Mouse (Mus musculus): ENCODE results near the gene Gm45808. TPM values are rescaled to one million over a fixed set of nuclear protein-coding genes. Genes with fewer than 3 reads are reported as not detected.
"Not testable (repeated sequence)": the region's sequence is repeated elsewhere in the genome, so short reads cannot be mapped to it uniquely, and the experiment has no call there.

Gene Gm45808
- total RNA-seq (2021) (10 to 100 TPM in 1 of 2 experiments, 1 to 10 TPM in 1; 2.2 to 33.5 TPM), polyA plus RNA-seq (2012; rRNA removed) (0.45 TPM in 1 of 2 replicates, not detected in the other)
- long read RNA-seq, result 0 reads

GRCm38 (mm10) chr7:45486761-45487415, at the start of gene Gm45808:
Gene Gm45808 (minus strand): TSS chr7:45486811.
- DNase-seq, result no peak

DNA sequence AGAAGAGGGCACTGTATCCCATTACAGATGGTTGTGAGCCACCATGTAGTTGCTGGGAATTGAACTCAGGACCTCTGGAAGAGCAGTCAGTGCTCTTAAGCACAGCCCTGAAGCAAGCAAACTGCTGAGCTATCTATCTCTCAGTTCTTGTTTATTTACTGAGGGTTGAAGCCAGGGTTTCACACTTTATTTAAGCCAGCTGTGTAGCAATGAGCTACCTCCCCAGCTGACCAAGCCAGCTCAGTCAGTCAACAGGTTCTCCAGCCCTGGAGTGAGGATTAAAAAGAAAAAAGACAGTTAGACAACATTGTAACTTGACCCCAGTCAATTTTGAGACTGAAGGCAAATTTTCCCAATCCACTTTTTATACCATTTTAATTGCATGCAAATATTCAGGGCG, 49.1 kb upstream of the Gm45808 start:
- no peak for DNase-seq

- DNase-seq, result no peak
These were observed 44.0 kb upstream of the Gm45808 start for GRCm38 (mm10) chr7:45530643-45531042.

- DNase-seq, result no peak
These were observed 42.9 kb upstream of the Gm45808 start for GRCm38 (mm10) chr7:45529461-45529860.

DNA sequence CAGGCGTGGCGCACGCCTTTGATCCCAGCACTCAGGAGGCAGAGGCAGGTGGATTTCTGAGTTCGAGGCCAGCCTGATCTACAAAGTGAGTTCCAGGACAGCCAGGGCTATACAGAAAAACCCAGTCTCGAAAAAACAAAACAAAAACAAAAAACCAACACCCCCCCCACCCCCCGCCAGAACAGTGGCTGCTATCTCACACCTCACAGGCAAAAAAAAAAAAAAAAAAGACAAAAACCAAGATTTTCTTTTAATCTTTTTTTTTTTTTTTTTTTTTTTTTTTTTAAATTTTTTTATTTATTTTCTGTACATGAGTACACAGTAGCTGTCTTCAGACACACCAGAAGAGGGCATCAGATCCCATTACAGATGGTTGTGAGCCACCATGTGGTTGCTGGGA, 40.6 kb upstream of the Gm45808 start:
- DNase-seq, result not testable (repeated sequence)

- DNase-seq, result no peak
These were observed 40.0 kb upstream of the Gm45808 start for GRCm38 (mm10) chr7:45526474-45527120.

- peak; percentile 96 for DNase-seq
These were observed 39.3 kb upstream of the Gm45808 start, which contains the start of the genes Ppp1r15a and Plekha4 for GRCm38 (mm10) chr7:45525809-45526473. Gene Ppp1r15a (minus strand): TSS chr7:45526268. Gene Plekha4 (plus strand): TSS chr7:45526330.

DNA sequence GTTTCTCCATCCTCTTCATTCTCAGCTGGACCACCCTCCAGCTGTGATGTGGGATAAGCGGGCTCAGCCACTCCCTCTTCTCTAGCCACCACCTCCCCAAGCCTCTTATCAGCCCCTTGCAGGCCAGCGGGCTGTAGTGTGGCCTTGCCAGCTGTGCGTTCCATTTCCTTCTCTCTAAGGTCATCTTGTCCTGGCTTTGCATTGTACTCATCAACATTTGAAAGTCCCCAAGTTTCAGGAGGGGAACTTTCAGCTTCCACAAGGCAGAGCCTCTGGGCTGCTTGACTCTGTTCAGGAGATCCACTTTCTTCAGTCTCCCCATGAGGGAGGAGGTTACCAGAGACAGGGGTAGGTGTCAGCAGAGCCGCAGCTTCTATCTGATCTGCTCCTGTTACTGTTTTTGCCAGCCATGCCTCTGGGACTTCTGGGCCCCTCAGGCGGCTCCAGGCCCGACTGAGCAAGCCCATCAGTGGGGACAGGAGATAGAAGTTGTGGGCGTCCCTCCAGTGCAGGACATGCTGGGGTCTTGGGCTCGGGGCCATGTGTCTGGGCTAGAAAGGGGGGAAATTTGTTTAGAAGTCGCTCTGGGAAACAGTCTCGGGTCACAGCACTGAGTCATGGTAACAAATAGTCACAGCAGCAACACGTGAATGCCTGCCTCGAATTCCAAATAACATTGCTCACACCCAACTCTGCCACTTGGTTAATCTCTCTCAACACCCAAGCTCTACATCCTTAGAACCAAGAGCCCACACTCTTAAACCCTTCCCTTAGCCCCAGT, 38.4 kb upstream of the Gm45808 start:
- DNase-seq, result peak; percentile 77

DNA sequence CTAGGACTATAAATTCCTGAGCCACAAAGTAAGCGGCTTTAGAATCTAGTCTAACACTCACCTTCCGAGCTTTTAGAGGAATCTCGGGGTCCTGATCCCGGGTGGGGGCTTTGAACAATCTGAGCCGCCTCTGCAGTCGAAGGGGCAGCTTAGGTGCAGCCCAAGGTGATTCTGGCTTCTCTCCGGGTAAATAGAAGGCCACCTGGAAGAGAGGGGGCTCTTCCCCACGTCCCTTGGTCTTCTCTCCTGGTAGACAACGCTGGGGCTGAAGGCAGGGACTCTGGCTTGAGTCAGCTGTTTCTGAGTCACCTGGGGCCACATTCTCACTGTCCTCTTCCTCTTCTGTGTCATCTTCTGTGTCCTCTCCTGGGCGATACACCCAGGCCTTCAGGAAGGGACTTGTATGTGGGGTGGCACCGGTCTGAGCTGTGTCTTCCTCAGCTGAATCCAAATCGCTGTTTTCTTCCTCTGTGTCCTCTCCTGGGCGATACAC, 37.1 kb upstream of the Gm45808 start:
- peak; percentile 61 for DNase-seq

DNA sequence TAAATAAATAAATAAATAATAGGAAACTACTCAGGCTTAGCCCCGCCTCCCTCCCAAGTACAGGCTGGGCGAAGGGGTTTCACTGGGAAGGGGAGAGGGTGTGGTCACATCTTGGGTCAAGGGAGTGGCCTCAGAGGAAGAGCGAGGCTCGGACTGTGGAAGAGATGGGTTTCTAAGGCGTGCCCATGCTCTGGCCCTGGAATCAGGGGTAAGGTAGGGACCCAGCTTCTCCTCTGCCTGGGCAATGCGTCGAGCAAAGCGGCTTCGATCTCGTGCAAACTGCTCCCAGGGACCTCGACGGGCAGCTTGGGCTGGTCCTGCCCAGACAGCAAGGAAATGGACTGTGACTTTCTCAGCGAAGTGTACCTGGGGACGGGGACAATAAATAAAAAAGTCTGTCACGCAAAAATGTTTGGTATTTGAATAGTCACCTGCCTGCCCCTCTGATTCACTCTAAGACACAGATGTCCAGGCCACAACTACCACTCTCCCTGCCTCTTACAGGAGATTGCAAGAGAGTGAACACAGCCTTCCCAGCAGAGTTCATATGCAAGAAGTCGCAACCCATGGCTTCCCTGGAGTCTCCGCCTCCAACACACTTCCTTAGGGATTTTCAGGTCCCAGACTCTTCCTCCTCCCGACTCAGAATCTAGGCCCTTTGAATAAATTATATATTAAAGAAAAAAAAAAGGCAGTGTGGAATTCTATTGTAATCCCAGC, 36.5 kb upstream of the Gm45808 start:
- DNase-seq, result no peak

DNA sequence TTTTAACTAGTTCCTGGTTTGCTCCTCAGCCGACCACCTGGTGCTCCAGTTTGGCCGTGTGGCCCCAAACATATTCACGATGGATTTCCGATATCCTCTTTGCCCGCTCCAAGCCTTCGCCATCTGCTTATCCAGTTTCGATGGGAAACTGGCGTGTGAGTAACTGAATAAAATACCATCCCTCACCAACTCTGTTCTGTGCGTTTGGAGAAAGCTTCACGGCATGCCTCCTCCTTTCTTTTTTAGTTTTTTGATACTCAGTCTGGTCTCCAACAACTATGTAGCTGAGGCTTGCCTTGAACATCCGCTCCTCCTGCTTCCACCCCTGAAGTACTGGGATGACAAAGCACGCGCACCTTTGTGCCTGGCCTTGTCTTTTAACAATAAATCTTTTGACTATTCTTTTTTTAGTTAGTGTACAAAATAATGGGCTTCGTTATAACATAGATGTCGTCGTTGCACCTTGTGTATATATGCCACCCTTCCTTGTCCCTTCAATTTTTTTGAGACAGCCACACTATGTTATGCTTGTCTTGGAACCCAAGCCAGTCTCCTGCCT, 35.7 kb upstream of the Gm45808 start:
- no peak for DNase-seq

- peak; percentile 91 for DNase-seq
These were observed 35.1 kb upstream of the Gm45808 start for GRCm38 (mm10) chr7:45521728-45522184.

GRCm38 (mm10) chr7:45520605-45521004, 34.0 kb upstream of the Gm45808 start:
- DNase-seq, result no peak

GRCm38 (mm10) chr7:45519345-45520120, 32.9 kb upstream of the Gm45808 start:
- no peak for DNase-seq

DNA sequence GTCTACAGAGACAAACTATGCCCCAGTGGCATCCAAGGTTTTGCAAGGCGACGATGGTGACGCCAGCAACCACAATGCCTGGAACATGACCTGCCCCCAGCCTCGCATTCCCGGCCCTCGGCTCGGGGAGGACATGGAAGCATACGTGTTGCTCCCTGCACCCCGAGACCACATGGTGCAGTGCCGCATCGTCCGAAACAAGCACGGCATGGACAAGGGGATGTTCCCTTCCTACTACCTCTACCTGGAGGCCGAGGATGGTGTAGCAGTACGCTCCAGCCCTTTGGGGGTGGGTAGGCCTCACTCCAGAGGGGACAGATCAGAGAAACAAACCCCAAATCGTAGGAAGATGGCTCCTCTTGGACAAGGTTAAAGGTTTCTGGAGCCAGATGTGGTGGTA, 32.0 kb upstream of the Gm45808 start:
- no peak for DNase-seq

DNA sequence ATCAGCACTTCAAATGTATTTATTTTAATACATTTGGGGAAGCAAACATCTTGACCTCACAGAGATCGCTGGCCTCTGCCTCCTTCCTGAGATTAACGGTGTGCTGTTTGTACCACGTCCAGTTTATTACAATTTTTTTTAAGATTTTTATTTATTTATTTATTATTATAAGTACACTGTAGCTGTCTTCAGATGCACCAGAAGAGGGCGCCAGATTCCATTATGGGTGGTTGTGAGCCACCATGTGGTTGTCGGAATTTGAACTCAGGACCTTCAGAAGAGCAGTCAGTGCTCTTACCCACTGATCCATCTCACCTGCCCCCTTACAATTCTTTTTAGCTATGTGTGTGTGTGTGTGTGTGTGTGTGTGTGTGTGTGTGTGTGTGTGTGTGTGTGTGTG, 30.2 kb upstream of the Gm45808 start:
- not testable (repeated sequence) for DNase-seq

DNA sequence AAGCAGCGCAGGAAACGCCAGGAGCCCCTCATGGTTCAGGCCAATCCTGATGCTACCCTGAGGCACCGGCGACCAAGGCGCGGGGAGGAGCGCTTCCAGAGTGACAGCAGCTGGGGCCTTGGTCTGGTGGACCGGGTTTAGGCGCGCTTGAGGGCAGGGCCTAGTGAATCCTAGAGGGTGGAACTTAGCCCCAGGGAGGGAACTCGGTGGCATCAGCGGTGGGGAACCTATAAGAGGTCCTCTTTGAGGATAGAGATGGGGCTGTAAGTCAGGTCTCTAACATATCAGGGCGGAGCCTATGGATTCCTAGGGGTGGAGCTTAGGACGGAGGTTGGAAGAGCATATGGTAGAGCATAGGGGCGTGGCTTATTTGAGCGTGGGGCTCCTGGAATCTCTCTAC, 28.8 kb upstream of the Gm45808 start:
- DNase-seq, result no peak

DNA sequence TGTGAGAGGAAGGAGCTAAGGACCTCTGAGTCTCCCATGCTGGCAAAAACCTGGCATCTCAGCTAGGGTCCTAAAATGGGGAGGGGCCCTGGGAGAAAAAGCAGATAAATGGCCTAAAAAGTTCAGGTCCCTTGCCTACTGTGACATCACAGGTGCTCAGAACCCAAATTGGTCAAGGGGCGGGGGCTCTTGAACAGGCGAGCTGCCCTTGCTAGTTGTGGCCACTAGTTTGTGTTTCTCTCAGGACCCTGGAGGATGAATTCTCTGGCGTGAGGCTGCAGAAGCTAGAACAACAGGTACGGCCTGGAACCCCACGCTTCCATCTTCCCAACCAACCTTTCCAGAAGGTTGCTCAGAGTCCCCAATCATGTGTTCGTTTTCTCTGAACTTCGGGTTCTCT, 27.8 kb upstream of the Gm45808 start:
- no peak for DNase-seq

DNA sequence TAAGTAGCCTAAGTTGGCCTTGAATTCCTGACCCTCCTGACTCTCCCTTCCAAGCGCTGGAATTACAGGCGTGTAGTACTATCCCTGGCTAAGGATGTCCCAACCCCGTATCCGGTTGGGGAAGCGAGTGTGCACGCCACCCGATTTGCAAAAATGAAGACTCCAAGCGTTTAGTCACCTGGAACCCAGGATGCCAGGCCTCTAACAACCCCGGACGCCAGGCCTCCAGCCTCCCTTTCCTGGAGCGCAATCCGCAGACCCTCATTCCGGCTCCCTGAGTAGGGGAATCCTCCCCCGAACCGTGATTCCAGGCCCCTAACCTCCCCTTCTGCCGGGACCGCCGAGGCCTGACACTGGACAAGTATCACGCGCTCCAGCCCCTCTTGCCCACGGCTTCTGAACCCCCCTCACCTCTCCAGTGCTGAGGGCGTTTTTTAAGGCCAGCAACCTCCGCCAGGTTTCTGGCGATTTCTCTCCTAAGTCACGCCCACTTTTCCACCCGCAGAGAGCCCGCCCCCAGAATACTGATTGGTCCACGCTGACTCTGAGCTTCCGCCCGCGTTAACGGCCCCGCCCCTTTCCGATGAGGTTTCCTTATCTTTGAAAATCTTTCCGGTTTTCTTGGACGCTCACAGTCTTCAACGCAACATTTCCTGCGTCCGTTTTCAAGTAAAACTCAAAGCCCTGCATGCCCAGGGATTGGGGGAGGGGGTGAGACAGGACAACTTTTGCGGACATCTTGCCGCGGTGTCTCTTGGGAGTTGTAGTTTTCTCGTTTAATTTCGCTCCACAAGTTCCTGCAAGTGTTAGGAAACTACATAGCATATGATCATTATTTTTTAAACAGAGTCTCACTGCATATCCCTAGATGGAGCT, 23.5 kb upstream of the Gm45808 start, which contains the start of gene Nucb1:
Nucb1 (minus strand) TSS at position 495 of the 876 bp plus-strand sequence.
- DNase-seq, result peak; percentile 94

Measured in adrenal gland, adult 2 months (tissue).